Mouse (Mus musculus) cerebellum, postnatal 25 days (tissue): ENCODE data around the gene Sgsh.
"Not testable (repeated sequence)": the region's sequence is repeated elsewhere in the genome, so short reads cannot be mapped to it uniquely, and the experiment has no call there.

Experiments
- DNase-seq, 2 experiments: peaks; one replicate each; pipeline ENCODE4 v3.0.0; 2021; ENCODE audit warnings: mixed read lengths in 2 of 2

Gene Sgsh

GRCm38 (mm10) chr11:119355443-119356385, at the start of gene Sgsh, which contains the start of gene Slc26a11:
Sgsh (minus strand) TSS chr11:119355536.
Slc26a11 (plus strand) TSS chr11:119355557.
- peak; percentile 87 to 92 for DNase-seq

- no peak for DNase-seq
Measured at GRCm38 (mm10) chr11:119404627-119405026, 49.3 kb upstream of the Sgsh start.

GRCm38 (mm10) chr11:119402501-119403160, 47.3 kb upstream of the Sgsh start:
- DNase-seq: no peak

- DNase-seq: no peak
Measured at GRCm38 (mm10) chr11:119396461-119396860, 41.1 kb upstream of the Sgsh start.

- no peak for DNase-seq
Measured at GRCm38 (mm10) chr11:119395931-119396330, 40.6 kb upstream of the Sgsh start.

- no peak for DNase-seq
Measured at GRCm38 (mm10) chr11:119395394-119395793, 40.1 kb upstream of the Sgsh start.

GRCm38 (mm10) chr11:119394210-119394609, 38.9 kb upstream of the Sgsh start:
- DNase-seq: no peak

- DNase-seq: no peak
Measured at GRCm38 (mm10) chr11:119393483-119393804, 38.1 kb upstream of the Sgsh start.

- peak; percentile 32 to 37 for DNase-seq
Measured at GRCm38 (mm10) chr11:119392800-119393482, 37.6 kb upstream of the Sgsh start, which contains the start of gene Rnf213. Rnf213 (plus strand) TSS chr11:119393100.

- peak in 1 of 2 experiments; percentile 34 for DNase-seq
Measured at GRCm38 (mm10) chr11:119392001-119392614, 36.8 kb upstream of the Sgsh start.

GRCm38 (mm10) chr11:119391386-119392000, 36.2 kb upstream of the Sgsh start:
- no peak for DNase-seq

- peak; percentile 48 to 49 for DNase-seq
Measured at GRCm38 (mm10) chr11:119390271-119391231, 35.2 kb upstream of the Sgsh start.

- peak; percentile 70 to 79 for DNase-seq
Measured at GRCm38 (mm10) chr11:119389851-119390270, 34.5 kb upstream of the Sgsh start.

GRCm38 (mm10) chr11:119387273-119387672, 31.9 kb upstream of the Sgsh start:
- DNase-seq: not testable (repeated sequence)

- no peak for DNase-seq
Measured at GRCm38 (mm10) chr11:119386306-119386705, 31.0 kb upstream of the Sgsh start.

GRCm38 (mm10) chr11:119384904-119385303, 29.6 kb upstream of the Sgsh start:
- no peak for DNase-seq

GRCm38 (mm10) chr11:119382338-119382850, 27.1 kb upstream of the Sgsh start:
- no peak for DNase-seq

GRCm38 (mm10) chr11:119381631-119382337, 26.4 kb upstream of the Sgsh start:
- no peak for DNase-seq

GRCm38 (mm10) chr11:119378551-119378950, 23.2 kb upstream of the Sgsh start:
- DNase-seq: no peak

- no peak for DNase-seq
Measured at GRCm38 (mm10) chr11:119377326-119377725, 22.0 kb upstream of the Sgsh start.
